Mouse (Mus musculus) bone marrow macrophage, adult 2 months (primary cell): ENCODE measurements around the gene Trp53i13.

ENCODE experiments used
- CTCF ChIP-seq: IDR thresholded peaks from 2 replicates; pipeline ENCODE4 v1.5.1; 2012; ENCODE audit warnings: low read depth, mild to moderate bottlenecking, low read length, moderate library complexity
- POLR2A ChIP-seq: IDR thresholded peaks from 2 replicates; pipeline ENCODE4 v1.6.1; 2012; ENCODE audit warnings: mild to moderate bottlenecking, low read depth, low read length, borderline replicate concordance

DNA sequence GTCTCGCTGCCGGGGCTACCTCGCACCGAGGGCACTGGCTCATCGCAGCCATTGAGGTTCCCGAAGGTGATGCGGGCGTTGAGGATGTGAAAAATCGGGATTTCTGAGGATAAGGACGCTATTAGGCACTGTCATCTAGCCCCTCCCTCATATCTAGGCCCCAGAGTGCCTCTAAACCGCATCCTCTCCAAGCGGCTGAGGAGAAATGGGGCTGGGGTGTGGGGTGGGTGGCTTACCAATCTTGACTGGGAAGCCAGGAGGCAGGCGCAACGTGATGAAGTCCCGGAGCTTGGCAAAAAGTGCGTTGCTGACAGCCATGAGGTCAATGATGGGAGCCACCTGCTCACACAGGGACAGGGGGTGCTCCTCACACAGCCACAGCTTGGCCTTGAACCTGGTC, 43.0 kb downstream of the Trp53i13 start:
- no peak for TF ChIP-seq POLR2A
- TF ChIP-seq CTCF = no peak
